10 mouse cellular contexts compared by ENCODE assay signal in genomic region chr9:63742318-63742717, GRCm38 (mm10). TPM values are rescaled to one million over a fixed set of nuclear protein-coding genes. Genes with fewer than 3 reads are reported as not detected.
DNase-seq lines count a peak whose midpoint lies in the region; ATAC-seq and TF ChIP-seq lines count a peak whose summit lies in the region.
"Had no signal": no experiment of that assay in that cellular context is flagged by ENCODE, and none has a peak within 500 bp of the region (broad histone marks: within the 10 kb centered on the region; RNA-seq: fewer than 3 reads in every experiment).

No protein-coding gene starts in this region.

- H3K4me1 ChIP-seq in hindbrain, embryonic 10.5 days (replicated peaks) = peaks cover 90% of the 10 kb centered on the region
- H3K4me1 ChIP-seq in hindbrain, embryonic 11.5 days (replicated peaks; ENCODE audit: control insufficient read depth, insufficient read depth, low read length) = peaks cover 10% of the 10 kb centered on the region
- H3K4me1 ChIP-seq in lung, embryonic 16.5 days (replicated peaks; ENCODE audit: control insufficient read depth, insufficient read depth, low read length) = peaks cover 68% of the 10 kb centered on the region
- H3K4me1 ChIP-seq in lung, adult 2 months (ENCODE audit: control insufficient read depth, insufficient read depth, low read length) = peaks cover 30% of the 10 kb centered on the region
- peaks cover 65% of the 10 kb centered on the region for H3K4me1 ChIP-seq in heart, postnatal 0 days (ENCODE audit: control insufficient read depth, insufficient read depth)
- peaks cover 30% of the 10 kb centered on the region for H3K4me1 ChIP-seq in stomach, postnatal 0 days (replicated peaks; ENCODE audit: control insufficient read depth, insufficient read depth)

- H3K27ac ChIP-seq in hindbrain, embryonic 10.5 days = 0 out of 2 replicates have a peak overlapping the region, but pooled peaks have one; percentile 12
- H3K27ac ChIP-seq in hindbrain, embryonic 11.5 days (ENCODE audit: low read depth, low read length) = no peak overlapping the region
- peak overlapping the region; percentile 29 for H3K27ac ChIP-seq in lung, embryonic 16.5 days (ENCODE audit: low read length)
- H3K27ac ChIP-seq in heart, postnatal 0 days (ENCODE audit: low read depth) = peak overlapping the region; percentile 43; the same call in 1 of the 2 replicates
- peak overlapping the region; percentile 40; the same call in 1 of the 2 replicates for H3K27ac ChIP-seq in stomach, postnatal 0 days (replicated peaks)

- H3K9me3 ChIP-seq in hindbrain, embryonic 10.5 days = no peaks in the 10 kb centered on the region
- H3K9me3 ChIP-seq in hindbrain, embryonic 11.5 days (ENCODE audit: control insufficient read depth, low read length) = no peaks in the 10 kb centered on the region
- no peaks in the 10 kb centered on the region for H3K9me3 ChIP-seq in lung, embryonic 16.5 days (ENCODE audit: control insufficient read depth, low read length)
- H3K9me3 ChIP-seq in heart, postnatal 0 days (replicated peaks; ENCODE audit: control insufficient read depth, low read length) = no peaks in the 10 kb centered on the region
- no peaks in the 10 kb centered on the region for H3K9me3 ChIP-seq in stomach, postnatal 0 days (ENCODE audit: control insufficient read depth, low read length)
- H3K9me3 ChIP-seq: forebrain, embryonic 12.5 days had no signal

- ATAC-seq in hindbrain, embryonic 11.5 days (ENCODE audit: low FRiP score) = no peak
- peak; percentile 35 for ATAC-seq in lung, embryonic 16.5 days (ENCODE audit: low read depth)
- no peak for ATAC-seq in heart, postnatal 0 days (ENCODE audit: insufficient read depth, low read depth)
- ATAC-seq in stomach, postnatal 0 days (ENCODE audit: low FRiP score, low TSS enrichment) = no peak

- TF ChIP-seq EP300 in heart, postnatal 0 days (IDR thresholded peaks at IDR 0.05; ENCODE audit: low read depth) = no peak
- TF ChIP-seq EP300 in stomach, postnatal 0 days (optimal IDR thresholded peaks at IDR 0.05) = no peak

- no peak overlapping the region for H3K4me2 ChIP-seq in hindbrain, embryonic 11.5 days (replicated peaks; ENCODE audit: low read depth, low read length)
- no peak overlapping the region for H3K4me2 ChIP-seq in lung, embryonic 16.5 days (ENCODE audit: low read depth, low read length)
- H3K4me2 ChIP-seq in heart, postnatal 0 days (ENCODE audit: low read depth, low read length) = peak overlapping the region; percentile 18; the same call in 1 of the 2 replicates
- H3K4me2 ChIP-seq in stomach, postnatal 0 days (replicated peaks; ENCODE audit: low read depth) = no peak overlapping the region
- H3K4me2 ChIP-seq: forebrain, embryonic 12.5 days had no signal

- 65% methylated on average over 3 of the region's 3 CpGs for WGBS in hindbrain, embryonic 10.5 days
- WGBS in hindbrain, embryonic 11.5 days = 72% methylated on average over 3 of the region's 3 CpGs
- WGBS in lung, embryonic 16.5 days = 18% methylated on average over 3 of the region's 3 CpGs
- WGBS in lung, adult 2 months = 33% methylated on average over 3 of the region's 3 CpGs
- 11% methylated on average over 3 of the region's 3 CpGs for WGBS in heart, postnatal 0 days
- WGBS in stomach, postnatal 0 days = 23% methylated on average over 3 of the region's 3 CpGs

- DNase-seq in hindbrain, embryonic 10.5 days (ENCODE audit: low spot score) = no peak
- DNase-seq in hindbrain, embryonic 11.5 days (ENCODE audit: low spot score) = no peak
- DNase-seq in lung, adult 2 months = no peak
- DNase-seq in heart, postnatal 0 days (ENCODE audit: low spot score) = no peak
- DNase-seq in stomach, postnatal 0 days (ENCODE audit: low spot score) = no peak
- no peak for DNase-seq in T-cell, adult 2 months (ENCODE audit: low spot score)
- no peak for DNase-seq in cerebellum, adult 18-20 months
- DNase-seq: cerebellum, adult 8-10 months had no signal

- TF ChIP-seq CTCF in lung, adult 2 months (IDR thresholded peaks at IDR 0.05; ENCODE audit: insufficient read depth, low read length) = no peak
- no peak for TF ChIP-seq CTCF in heart, postnatal 0 days (IDR thresholded peaks at IDR 0.05; ENCODE audit: low read depth)
- no peak for TF ChIP-seq CTCF in stomach, postnatal 0 days (IDR thresholded peaks at IDR 0.05; ENCODE audit: low read depth)

- no peak overlapping the region for H3K4me3 ChIP-seq in hindbrain, embryonic 10.5 days
- H3K4me3 ChIP-seq in hindbrain, embryonic 11.5 days (ENCODE audit: low read depth, low read length) = no peak overlapping the region
- no peak overlapping the region for H3K4me3 ChIP-seq in lung, embryonic 16.5 days (ENCODE audit: low read length)
- H3K4me3 ChIP-seq in lung, adult 2 months (replicated peaks; ENCODE audit: extremely low read depth, low read depth, low read length) = no peak overlapping the region
- no peak overlapping the region for H3K4me3 ChIP-seq in heart, postnatal 0 days (ENCODE audit: low read depth, low read length)
- H3K4me3 ChIP-seq in stomach, postnatal 0 days (ENCODE audit: low read depth, low read length) = no peak overlapping the region
- H3K4me3 ChIP-seq: forebrain, embryonic 12.5 days had no signal

- no peak for TF ChIP-seq POLR2A in lung, adult 2 months (IDR thresholded peaks at IDR 0.05; ENCODE audit: borderline replicate concordance, extremely low read depth, low read depth, low read length)

- no peak overlapping the region for H3K9ac ChIP-seq in hindbrain, embryonic 11.5 days (ENCODE audit: low read depth, low read length)
- no peak overlapping the region for H3K9ac ChIP-seq in lung, embryonic 16.5 days (ENCODE audit: low read length)
- H3K9ac ChIP-seq in heart, postnatal 0 days (replicated peaks; ENCODE audit: low read depth, low read length) = no peak overlapping the region
- no peak overlapping the region for H3K9ac ChIP-seq in stomach, postnatal 0 days (ENCODE audit: low read length)
- H3K9ac ChIP-seq: forebrain, embryonic 12.5 days had no signal

- H3K27me3 ChIP-seq in hindbrain, embryonic 10.5 days (ENCODE audit: insufficient read depth, poor library complexity, severe bottlenecking) = no peaks in the 10 kb centered on the region
- no peaks in the 10 kb centered on the region for H3K27me3 ChIP-seq in hindbrain, embryonic 11.5 days (ENCODE audit: control insufficient read depth, insufficient read depth, low read length)
- no peaks in the 10 kb centered on the region for H3K27me3 ChIP-seq in lung, embryonic 16.5 days (ENCODE audit: control insufficient read depth, insufficient read depth, low read depth, low read length)
- no peaks in the 10 kb centered on the region for H3K27me3 ChIP-seq in heart, postnatal 0 days (ENCODE audit: control insufficient read depth, insufficient read depth, low read length)
- no peaks in the 10 kb centered on the region for H3K27me3 ChIP-seq in stomach, postnatal 0 days (ENCODE audit: control insufficient read depth, insufficient read depth, low read length)
- H3K27me3 ChIP-seq: forebrain, embryonic 12.5 days had no signal

- H3K36me3 ChIP-seq in hindbrain, embryonic 10.5 days = peaks cover 37% of the 10 kb centered on the region
- no peaks in the 10 kb centered on the region for H3K36me3 ChIP-seq in hindbrain, embryonic 11.5 days (ENCODE audit: control insufficient read depth, insufficient read depth, low read length)
- H3K36me3 ChIP-seq in lung, embryonic 16.5 days (ENCODE audit: control insufficient read depth, insufficient read depth, low read length) = no peaks in the 10 kb centered on the region
- H3K36me3 ChIP-seq in heart, postnatal 0 days (replicated peaks; ENCODE audit: control insufficient read depth, insufficient read depth, low read length) = no peaks in the 10 kb centered on the region
- no peaks in the 10 kb centered on the region; the same call in 1 of the 2 replicates for H3K36me3 ChIP-seq in stomach, postnatal 0 days (ENCODE audit: control insufficient read depth, insufficient read depth, low read length)
- H3K36me3 ChIP-seq: forebrain, embryonic 12.5 days had no signal

RNA-seq across cellular contexts. Expression of gene Smad3, which starts 15.5 kb away (rescaled TPM):
- polyA plus RNA-seq in hindbrain, embryonic 10.5 days (2016; fragmentation: Nextera tagmentation; extraction: Ambion mirVana) = 24.2 TPM in 2 replicates
- 13.9 and 16.0 TPM in 2 replicates for polyA plus RNA-seq in hindbrain, embryonic 11.5 days (2014; fragmentation: Nextera tagmentation; extraction: Ambion mirVana)
- 18.0 and 19.5 TPM in 2 replicates for polyA plus RNA-seq in lung, embryonic 16.5 days (2015; fragmentation: Nextera tagmentation; extraction: Ambion mirVana)
- 34.6 and 41.0 TPM in 2 replicates for polyA plus RNA-seq in lung, adult 2 months (2012; rRNA removed)
- 25.9 and 30.2 TPM in 2 replicates for total RNA-seq in heart, postnatal 0 days (2014; rRNA removed; ENCODE audit: low replicate concordance)
- 6.0 and 6.4 TPM in 2 replicates for polyA plus RNA-seq in heart, postnatal 0 days (2015; fragmentation: Nextera tagmentation; extraction: Ambion mirVana)
- 5.3 and 6.4 TPM in 2 replicates for polyA plus RNA-seq in stomach, postnatal 0 days (2015; fragmentation: Nextera tagmentation; extraction: Ambion mirVana)
